Mouse (Mus musculus) forebrain, embryonic 14.5 days (tissue): Measurements from ENCODE around the gene Slc5a6. TPM values are rescaled to one million over a fixed set of nuclear protein-coding genes. Genes with fewer than 3 reads are reported as not detected.
A peak's percentile ranks its signal among the peaks of the same experiment; 100 is the strongest.
"Not testable (repeated sequence)": the region's sequence is repeated elsewhere in the genome, so short reads cannot be mapped to it uniquely, and the experiment has no call there.

Experiments
- ATAC-seq: fragments of 200-750 bp; cut with Nextera tagmentation; 2 replicates; pipeline ENCODE4 v1.8.0; 2017; ENCODE audit warnings: mild to moderate bottlenecking, moderate library complexity
- DNase-seq: peaks from one replicate; pipeline ENCODE4 v3.0.0-alpha.2; 2015; ENCODE audit warnings: low spot score
- H3K27ac ChIP-seq: fragments of 300-500 bp; sonication (generic); 2 replicates; pipeline ENCODE4 v1.5.1; 2014; ENCODE audit warnings: low read depth, mild to moderate bottlenecking, control low read depth, low read length, moderate library complexity
- H3K27me3 ChIP-seq: fragments of 300-500 bp; sonication (generic); replicated peaks from 2 replicates; pipeline ENCODE4 v1.6.1; 2014; ENCODE audit warnings: low read length, control low read depth, mixed read lengths; ENCODE audit not compliant: control insufficient read depth, insufficient read depth
- H3K36me3 ChIP-seq: fragments of 300-500 bp; sonication (generic); 2 replicates; pipeline ENCODE4 v1.6.1; 2014; ENCODE audit warnings: low read length, control low read depth; ENCODE audit not compliant: control insufficient read depth, insufficient read depth
- H3K4me1 ChIP-seq: fragments of 300-500 bp; sonication (generic); 2 replicates; pipeline ENCODE4 v1.6.1; 2014; ENCODE audit warnings: antibody characterized with exemption, low read length, control low read depth; ENCODE audit not compliant: control insufficient read depth, insufficient read depth
- H3K4me2 ChIP-seq: fragments of 300-500 bp; sonication (generic); 2 replicates; pipeline ENCODE4 v1.6.1; 2014; ENCODE audit warnings: mild to moderate bottlenecking, control low read depth, low read length
- H3K4me3 ChIP-seq: fragments of 300-500 bp; sonication (generic); 2 replicates; pipeline ENCODE4 v1.5.1; 2014; ENCODE audit warnings: low read depth, low read length, control low read depth
- H3K9ac ChIP-seq: fragments of 300-500 bp; sonication (generic); 2 replicates; pipeline ENCODE4 v1.6.1; 2014; ENCODE audit warnings: mild to moderate bottlenecking, low read length, control low read depth, moderate library complexity
- H3K9me3 ChIP-seq: fragments of 300-500 bp; sonication (generic); replicated peaks from 2 replicates; pipeline ENCODE4 v1.6.1; 2016; ENCODE audit warnings: low read length, control low read depth, mixed read lengths; ENCODE audit not compliant: control insufficient read depth
- WGBS: fragments of 180-500 bp; shearing (Covaris S2); extraction: QIAGEN DNeasy Blood & Tissue Kit; methylation state at CpG from one replicate; pipeline ENCODE4 v1.1.7; 2014; 5-methylcytosine and 5-hydroxymethylcytosine counted together
- polyA plus RNA-seq: library from polyadenylated mRNA; unstranded; fragments of >200 nt; fragmentation: Nextera tagmentation; extraction: Ambion mirVana; gene quantifications from 2 replicates; pipeline ENCODE4 v1.2.1, GENCODE M21; 2014

Gene Slc5a6
- polyA plus RNA-seq, 1 experiment from 2014 or later, result 12.1 TPM

GRCm38 (mm10) chr5:31047074-31047473 lies 1.6 kb downstream of the Slc5a6 start:
- no peak for DNase-seq
- peak overlapping the region; percentile 84 for H3K4me2 ChIP-seq
- peaks cover 23% of the 10 kb centered on the region for H3K36me3 ChIP-seq
- H3K9ac ChIP-seq, result peak overlapping the region; percentile 85; the same call in 1 of the 2 replicates
- H3K4me3 ChIP-seq, result peak overlapping the region; percentile 72
- no peaks in the 10 kb centered on the region for H3K9me3 ChIP-seq
- H3K27ac ChIP-seq, result no peak overlapping the region
- 84% methylated on average over 5 of the region's 5 CpGs for WGBS
- no peaks in the 10 kb centered on the region for H3K27me3 ChIP-seq
- ATAC-seq, result no peak
- no peaks in the 10 kb centered on the region for H3K4me1 ChIP-seq

DNA sequence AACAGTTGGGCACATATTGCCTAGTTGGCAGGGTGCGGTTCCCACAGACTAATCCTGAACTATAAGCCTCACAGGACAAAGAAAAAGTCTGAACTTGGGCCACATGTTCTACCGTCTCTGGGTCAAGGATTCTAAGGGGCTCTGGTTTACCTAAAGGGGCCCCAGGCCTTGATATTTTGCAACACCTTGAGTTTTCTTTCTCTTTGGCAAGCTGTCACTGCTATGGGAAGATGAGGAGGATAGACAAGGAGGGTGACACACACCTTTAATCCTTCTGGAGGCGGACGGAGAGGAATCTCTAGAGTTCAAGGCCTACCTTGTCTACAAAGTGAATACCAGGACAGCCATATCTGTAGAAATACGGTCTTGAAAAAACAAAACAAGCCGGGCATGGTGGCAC lies 2.3 kb downstream of the Slc5a6 start:
- WGBS, result 92% methylated on average over 6 of the region's 6 CpGs
- no peak overlapping the region for H3K9ac ChIP-seq
- no peaks in the 10 kb centered on the region for H3K4me1 ChIP-seq
- H3K36me3 ChIP-seq, result peaks cover 29% of the 10 kb centered on the region
- no peak overlapping the region for H3K27ac ChIP-seq
- ATAC-seq (no peak), DNase-seq (no peak)
- no peak overlapping the region for H3K4me3 ChIP-seq
- H3K4me2 ChIP-seq, result no peak overlapping the region
- H3K9me3 ChIP-seq, result no peaks in the 10 kb centered on the region
- H3K27me3 ChIP-seq, result no peaks in the 10 kb centered on the region

GRCm38 (mm10) chr5:31038171-31038845 lies 10.4 kb downstream of the Slc5a6 start:
- DNase-seq (no peak), ATAC-seq (no peak)
- Histone ChIP-seq H3K9ac (no peak overlapping the region), H3K36me3 (peaks cover 65% of the 10 kb centered on the region), H3K27ac (no peak overlapping the region), H3K4me3 (no peak overlapping the region), H3K4me1 (no peaks in the 10 kb centered on the region), H3K27me3 (no peaks in the 10 kb centered on the region), H3K9me3 (no peaks in the 10 kb centered on the region), H3K4me2 (no peak overlapping the region)
- WGBS, result 91% methylated on average over 7 of the region's 7 CpGs

GRCm38 (mm10) chr5:31036556-31036955 lies 12.2 kb downstream of the Slc5a6 start:
- 93% methylated on average over 11 of the region's 11 CpGs for WGBS
- not testable (repeated sequence) for H3K9me3 ChIP-seq, H3K4me1 ChIP-seq, H3K9ac ChIP-seq, H3K27me3 ChIP-seq, H3K4me2 ChIP-seq, H3K27ac ChIP-seq, ATAC-seq, DNase-seq, H3K4me3 ChIP-seq
- H3K36me3 ChIP-seq, result peaks cover 52% of the 10 kb centered on the region

GRCm38 (mm10) chr5:31034669-31035068 lies 14.1 kb downstream of the Slc5a6 start:
- no peak overlapping the region for H3K4me2 ChIP-seq
- H3K4me1 ChIP-seq, result no peaks in the 10 kb centered on the region
- H3K27me3 ChIP-seq, result no peaks in the 10 kb centered on the region
- DNase-seq, result no peak
- no peaks in the 10 kb centered on the region for H3K9me3 ChIP-seq
- H3K36me3 ChIP-seq, result peaks cover 37% of the 10 kb centered on the region
- no peak overlapping the region for H3K27ac ChIP-seq
- no peak overlapping the region for H3K9ac ChIP-seq
- no peak for ATAC-seq
- H3K4me3 ChIP-seq, result no peak overlapping the region
- WGBS, result 90% methylated on average over 6 of the region's 6 CpGs

DNA sequence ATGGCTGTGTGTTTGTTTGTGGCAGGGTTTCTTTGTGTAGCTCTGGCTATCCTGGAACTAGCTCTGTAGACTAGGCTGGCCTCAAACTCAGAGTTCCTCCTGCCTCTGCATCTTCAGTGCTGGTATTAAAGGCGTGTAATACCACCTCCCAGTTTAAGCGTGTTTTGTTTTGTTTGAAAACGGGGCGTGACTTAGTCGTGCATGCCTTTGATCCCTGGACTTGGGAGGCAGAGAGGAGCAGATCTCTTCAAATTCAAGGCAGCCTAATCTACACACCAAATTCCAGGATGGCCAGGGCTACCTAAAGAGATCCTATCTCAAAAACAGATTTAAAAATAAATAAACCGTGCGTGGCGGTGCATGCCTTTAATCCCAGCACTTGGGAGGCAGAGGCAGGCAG lies 17.2 kb downstream of the Slc5a6 start:
- ATAC-seq, result no peak

DNA sequence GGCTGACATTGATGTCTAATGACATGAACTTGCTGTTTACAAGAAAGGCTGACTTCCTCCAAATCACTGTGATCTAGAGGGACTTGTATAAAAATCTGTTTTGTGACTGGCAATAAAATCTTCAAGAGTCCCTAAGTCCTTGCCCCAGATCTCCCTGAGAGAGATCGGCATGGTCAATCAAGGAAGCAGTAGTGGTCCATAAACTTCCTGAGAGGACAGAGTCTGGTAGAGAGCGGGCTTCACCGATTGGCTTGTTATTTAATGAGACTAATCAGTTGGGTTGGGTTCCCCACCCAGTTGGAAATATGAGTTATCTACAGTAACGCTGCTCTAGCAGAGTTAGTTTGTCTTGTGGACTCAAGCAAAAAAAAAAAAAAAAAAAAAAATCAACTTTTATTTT lies 17.8 kb downstream of the Slc5a6 start:
- Histone ChIP-seq H3K27me3 (no peaks in the 10 kb centered on the region), H3K4me1 (no peaks in the 10 kb centered on the region), H3K27ac (no peak overlapping the region), H3K4me2 (no peak overlapping the region), H3K9me3 (no peaks in the 10 kb centered on the region), H3K4me3 (no peak overlapping the region), H3K9ac (no peak overlapping the region), H3K36me3 (peaks cover 3% of the 10 kb centered on the region; the same call in 1 of the 2 replicates)
- DNase-seq, result no peak
- WGBS, result 94% methylated on average over 4 of the region's 4 CpGs
- ATAC-seq, result no peak

More for the DNA sequence above, 17.2 kb downstream of the Slc5a6 start:
- no peaks in the 10 kb centered on the region for H3K9me3 ChIP-seq
- H3K4me1 ChIP-seq, result no peaks in the 10 kb centered on the region
- H3K9ac ChIP-seq, result no peak overlapping the region
- H3K36me3 ChIP-seq, result peaks cover 7% of the 10 kb centered on the region
- H3K4me2 ChIP-seq, result no peak overlapping the region
- 88% methylated on average over 8 of the region's 8 CpGs for WGBS
- H3K27ac ChIP-seq, result no peak overlapping the region
- no peak for DNase-seq
- H3K27me3 ChIP-seq, result no peaks in the 10 kb centered on the region
- H3K4me3 ChIP-seq, result no peak overlapping the region

DNA sequence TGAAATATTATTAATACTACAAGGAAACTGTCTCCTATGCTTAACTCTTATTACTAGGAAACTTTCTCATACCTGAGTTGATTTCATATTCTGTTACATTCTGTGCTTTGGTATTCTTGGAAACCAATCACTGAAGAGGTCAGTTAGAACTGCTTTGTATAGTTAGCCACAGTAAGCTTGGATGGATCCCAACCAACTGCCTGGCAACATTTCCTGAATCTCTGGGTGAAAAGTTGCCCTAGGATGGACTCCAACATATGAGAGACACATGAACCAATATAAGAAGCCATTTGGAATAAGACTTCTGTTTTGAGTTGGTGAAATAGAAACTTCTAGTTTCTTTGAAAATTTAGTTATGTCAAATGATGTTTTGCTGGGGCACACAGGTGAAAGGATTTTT lies 24.1 kb downstream of the Slc5a6 start:
- H3K27ac ChIP-seq, result no peak overlapping the region
- no peak for DNase-seq
- no peaks in the 10 kb centered on the region for H3K36me3 ChIP-seq
- no peak for ATAC-seq
- H3K4me3 ChIP-seq, result no peak overlapping the region
- H3K9me3 ChIP-seq, result no peaks in the 10 kb centered on the region
- no peaks in the 10 kb centered on the region for H3K4me1 ChIP-seq
- H3K27me3 ChIP-seq, result no peaks in the 10 kb centered on the region
- no peak overlapping the region for H3K9ac ChIP-seq
- no peak overlapping the region for H3K4me2 ChIP-seq

DNA sequence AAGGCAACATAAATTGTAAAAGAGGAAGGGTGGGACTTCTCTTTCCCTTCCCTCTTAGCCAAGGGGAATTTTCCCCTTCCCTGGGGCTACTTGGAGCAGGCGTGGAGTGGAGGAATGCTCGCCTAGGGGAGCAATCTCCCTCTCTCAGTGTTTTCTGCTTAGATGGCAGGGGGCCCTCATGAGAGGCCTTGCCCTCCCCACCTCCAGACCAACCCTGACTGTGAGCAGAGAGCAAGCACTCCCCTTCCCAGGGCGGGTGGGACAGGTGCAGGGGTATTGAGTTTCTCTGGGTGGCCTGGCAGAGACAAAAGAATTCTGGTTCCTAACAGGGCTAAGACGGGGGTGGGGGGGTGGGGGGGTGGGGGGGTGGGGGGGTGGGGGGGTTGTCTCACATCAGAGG lies 25.5 kb downstream of the Slc5a6 start:
- Histone ChIP-seq H3K4me3 (no peak overlapping the region), H3K27me3 (no peaks in the 10 kb centered on the region), H3K4me2 (no peak overlapping the region), H3K9me3 (no peaks in the 10 kb centered on the region), H3K9ac (no peak overlapping the region), H3K36me3 (no peaks in the 10 kb centered on the region), H3K4me1 (no peaks in the 10 kb centered on the region), H3K27ac (no peak overlapping the region)
- ATAC-seq, result no peak
- 4% methylated on average over 4 of the region's 4 CpGs for WGBS
- no peak for DNase-seq
